Mouse (Mus musculus) heart, embryonic 10.5 days (tissue): ENCODE measurements at regions not wholly inside any gene's neighbourhood (a gene's known extent, or its start where the extent isn't known, plus 50 kb on each side); places are given as distances from the start of the nearest gene placed in this dataset.

ENCODE experiments used
- DNase-seq: peaks from one replicate; pipeline ENCODE4 v3.0.0-alpha.2; 2017; ENCODE audit warnings: low spot score
- H3K27ac ChIP-seq: fragments of 300-500 bp; sonication (generic); 2 replicates; pipeline ENCODE4 v1.5.1; 2016; ENCODE audit warnings: mild to moderate bottlenecking
- H3K27me3 ChIP-seq: fragments of 300-500 bp; sonication (generic); 2 replicates; pipeline ENCODE4 v1.6.1; 2016; ENCODE audit warnings: mild to moderate bottlenecking; ENCODE audit not compliant: poor library complexity, insufficient read depth, severe bottlenecking
- H3K36me3 ChIP-seq: fragments of 300-500 bp; sonication (generic); 2 replicates; pipeline ENCODE4 v1.6.1; 2016; ENCODE audit warnings: mild to moderate bottlenecking, moderate library complexity
- H3K4me1 ChIP-seq: fragments of 300-500 bp; sonication (generic); 2 replicates; pipeline ENCODE4 v1.6.1; 2016; ENCODE audit warnings: mild to moderate bottlenecking
- H3K4me3 ChIP-seq: fragments of 300-500 bp; sonication (generic); 2 replicates; pipeline ENCODE4 v1.5.1; 2016; ENCODE audit warnings: mild to moderate bottlenecking, moderate library complexity
- H3K9me3 ChIP-seq: fragments of 300-500 bp; sonication (generic); 2 replicates; pipeline ENCODE4 v1.6.1; 2016; ENCODE audit warnings: mild to moderate bottlenecking, moderate library complexity
- WGBS: fragments of 180-500 bp; shearing (Covaris S2); methylation state at CpG from one replicate; pipeline ENCODE4 v1.1.7; 2016; 5-methylcytosine and 5-hydroxymethylcytosine counted together

- H3K4me3 ChIP-seq = no peak overlapping the region
- H3K27me3 ChIP-seq = peaks cover 33% of the 10 kb centered on the region; the same call in 1 of the 2 replicates
- peaks cover 32% of the 10 kb centered on the region for H3K4me1 ChIP-seq
- WGBS = 64% methylated on average over 18 of the region's 18 CpGs
- H3K27ac ChIP-seq = peak overlapping the region; percentile 56
- DNase-seq = no peak
- no peaks in the 10 kb centered on the region for H3K9me3 ChIP-seq
- no peaks in the 10 kb centered on the region for H3K36me3 ChIP-seq
Measured at GRCm38 (mm10) chr2:166215610-166216511, 60.4 kb upstream of the Sulf2 start.

- H3K4me1 ChIP-seq = peaks cover 26% of the 10 kb centered on the region
- no peak for DNase-seq
- H3K9me3 ChIP-seq = no peaks in the 10 kb centered on the region
- 0 out of 2 replicates have a peak overlapping the region, but pooled peaks have one; percentile 4 for H3K27ac ChIP-seq
- H3K36me3 ChIP-seq = no peaks in the 10 kb centered on the region
- peaks cover 33% of the 10 kb centered on the region; the same call in 1 of the 2 replicates for H3K27me3 ChIP-seq
- WGBS = 74% methylated on average over 7 of the region's 7 CpGs
- no peak overlapping the region for H3K4me3 ChIP-seq
Measured at GRCm38 (mm10) chr2:166215191-166215590, 59.7 kb upstream of the Sulf2 start.

- Histone ChIP-seq H3K36me3 (no peaks in the 10 kb centered on the region), H3K9me3 (no peaks in the 10 kb centered on the region), H3K4me1 (peaks cover 54% of the 10 kb centered on the region), H3K4me3 (no peak overlapping the region), H3K27me3 (peaks cover 5% of the 10 kb centered on the region; the same call in 1 of the 2 replicates), H3K27ac (peak overlapping the region; percentile 60)
- WGBS = 79% methylated on average over 3 of the region's 3 CpGs
- DNase-seq = no peak
Measured at GRCm38 (mm10) chr2:166207145-166207508, 51.7 kb upstream of the Sulf2 start.

GRCm38 (mm10) chr2:166206396-166207144, 51.1 kb upstream of the Sulf2 start:
- Histone ChIP-seq H3K9me3 (no peaks in the 10 kb centered on the region), H3K4me3 (no peak overlapping the region), H3K27me3 (peaks cover 9% of the 10 kb centered on the region; the same call in 1 of the 2 replicates), H3K27ac (peak overlapping the region; percentile 60), H3K36me3 (no peaks in the 10 kb centered on the region), H3K4me1 (peaks cover 54% of the 10 kb centered on the region)
- WGBS = 30% methylated on average over 5 of the region's 5 CpGs
- no peak for DNase-seq
